Mouse (Mus musculus) neural tube, embryonic 15.5 days (tissue): Measurements from ENCODE around the gene Carnmt1. TPM values are rescaled to one million over a fixed set of nuclear protein-coding genes. Genes with fewer than 3 reads are reported as not detected.

Source experiments
- polyA plus RNA-seq: library from polyadenylated mRNA; unstranded; fragments of >200 nt; fragmentation: Nextera tagmentation; extraction: Ambion mirVana; gene quantifications from 2 replicates; pipeline ENCODE4 v1.2.1, GENCODE M21; 2015

Gene Carnmt1
- polyA plus RNA-seq, 1 experiment from 2014 or later: 12.7 TPM

Other genes with a start within 250 kb of the Carnmt1 start
- 43.9 and 55.2 TPM in 2 replicates for gene Ostf1, start 38.9 kb upstream of the Carnmt1 start, polyA plus RNA-seq
- gene Nmrk1, start 38.8 kb upstream of the Carnmt1 start, polyA plus RNA-seq: 8.3 and 10.1 TPM in 2 replicates
- gene D030056L22Rik, start 42.4 kb downstream of the Carnmt1 start, polyA plus RNA-seq: 51.8 and 53.6 TPM in 2 replicates
- gene Trpm6, start 79.2 kb downstream of the Carnmt1 start, polyA plus RNA-seq: 0.26 and 0.37 TPM in 2 replicates